Mouse (Mus musculus) right cerebral cortex, postnatal 4 days (tissue): ENCODE data around the gene Hmgn3.

Source experiments
- DNase-seq: peaks from one replicate; pipeline ENCODE4 v3.0.0-alpha.2; 2022

The Hmgn3 gene

DNA sequence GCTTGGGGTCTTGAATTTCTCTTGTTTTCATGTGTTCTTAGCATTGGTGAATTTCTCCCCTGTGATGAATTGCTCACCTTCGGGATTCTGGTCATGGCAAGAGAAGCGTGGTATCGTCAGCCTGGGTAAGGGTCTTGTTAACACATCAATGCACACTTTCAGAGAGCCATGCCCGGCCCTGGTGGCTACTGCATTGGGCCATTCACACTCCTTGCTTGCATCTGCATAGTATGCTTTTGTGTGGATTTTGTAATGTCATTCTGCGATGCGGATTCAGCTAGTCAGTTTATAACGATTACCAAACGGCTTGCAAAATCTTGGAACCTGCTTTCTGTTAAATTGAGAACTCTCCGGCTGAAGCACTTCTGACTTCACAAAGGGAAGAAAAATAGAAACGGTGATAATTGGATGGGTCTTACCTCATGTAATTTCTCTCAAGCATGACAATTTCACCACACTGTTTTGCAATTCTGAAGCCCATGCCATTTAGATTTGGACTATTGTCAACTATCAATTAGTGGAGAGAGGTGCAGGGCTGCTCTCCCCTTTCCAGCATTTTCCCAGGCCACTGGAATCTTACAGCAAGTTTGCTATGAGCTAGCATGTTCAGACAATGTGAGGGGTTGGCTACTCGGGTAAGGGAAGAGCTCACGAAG, 47.7 kb downstream of the Hmgn3 start:
- DNase-seq, result peak; percentile 5

DNA sequence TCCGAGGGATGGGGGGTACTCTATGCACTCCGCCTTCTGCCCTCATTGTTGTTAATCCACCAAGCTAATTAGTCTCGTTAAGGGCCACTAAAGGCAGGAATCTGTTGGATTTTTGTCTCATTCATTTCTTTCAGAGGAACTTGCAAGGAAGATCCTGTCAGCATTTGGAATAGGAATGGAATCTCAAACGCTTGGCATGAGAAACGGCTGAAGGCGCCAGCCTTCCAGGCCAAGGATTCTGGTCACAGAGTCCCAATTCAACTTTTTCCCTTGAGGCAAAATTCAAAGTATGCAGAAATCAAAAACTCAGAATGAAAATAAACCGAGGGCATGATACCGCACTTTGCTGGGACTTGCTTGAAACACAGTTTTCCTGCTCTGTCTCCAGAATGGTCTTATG, 48.7 kb downstream of the Hmgn3 start:
- DNase-seq, result no peak

DNA sequence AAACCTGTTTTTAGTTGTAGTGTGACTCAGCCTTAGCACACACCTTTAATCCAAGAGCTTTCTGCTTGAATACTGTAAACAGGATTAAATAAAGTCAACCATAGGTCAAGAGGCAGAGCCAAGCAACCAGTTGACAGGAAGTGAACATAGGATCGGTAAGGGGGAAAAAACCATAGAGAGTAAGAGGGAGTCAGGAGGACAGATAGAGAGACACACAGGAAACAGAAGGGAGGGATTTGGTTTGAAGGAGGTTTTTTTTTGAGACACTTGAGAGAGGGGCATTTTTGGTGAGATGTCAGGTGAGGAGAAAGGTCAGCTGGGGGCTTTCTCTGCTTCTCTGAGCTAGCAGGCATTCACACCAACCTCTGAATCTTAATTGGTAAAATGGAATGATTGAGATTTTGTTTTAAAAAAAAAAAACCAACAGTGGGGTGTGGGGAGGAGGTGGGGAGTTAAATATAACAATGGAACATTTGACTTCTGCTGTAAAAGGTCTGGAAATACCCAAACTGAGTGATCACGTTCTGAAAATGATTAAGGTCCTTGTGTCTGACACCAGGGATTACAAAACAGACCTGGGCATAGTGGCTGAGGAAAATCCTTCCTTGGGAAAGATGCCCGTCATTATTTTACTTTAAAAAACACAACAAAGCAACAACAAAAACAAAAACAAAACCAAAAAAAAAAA, 51.7 kb downstream of the Hmgn3 start:
- DNase-seq, result no peak

DNA sequence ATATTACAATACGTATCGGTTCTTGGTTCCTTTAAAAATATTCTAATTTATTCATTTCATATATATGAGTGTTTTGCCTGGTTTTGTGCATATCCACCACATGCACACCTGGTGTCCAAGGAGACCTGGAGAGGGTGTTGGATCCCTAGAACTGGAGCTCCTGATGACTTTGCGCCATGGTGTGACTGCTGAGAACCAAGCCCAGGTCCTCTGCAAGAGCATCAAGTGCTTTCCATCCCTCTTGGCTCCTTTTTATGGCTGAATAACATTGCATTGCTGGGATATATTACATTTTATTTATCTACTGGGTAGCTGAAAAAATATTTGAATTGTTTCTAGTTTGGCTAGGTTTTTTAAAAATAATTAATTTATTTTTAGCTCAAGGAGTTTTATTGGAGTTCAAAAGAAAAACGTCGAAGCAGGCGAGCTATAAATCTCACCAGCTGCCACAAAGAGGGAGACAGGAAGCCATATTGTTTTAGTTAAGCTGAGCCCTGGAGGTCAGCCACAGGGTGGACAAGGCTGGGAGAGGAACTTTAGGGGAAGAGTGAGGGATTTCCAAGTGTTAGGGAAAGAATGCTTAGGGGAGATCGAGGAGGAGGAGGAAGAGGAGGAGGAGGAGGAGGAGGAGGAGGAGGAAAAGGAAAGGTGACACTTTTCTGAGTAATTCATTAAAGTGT, 62.6 kb downstream of the Hmgn3 start:
- no peak for DNase-seq

DNA sequence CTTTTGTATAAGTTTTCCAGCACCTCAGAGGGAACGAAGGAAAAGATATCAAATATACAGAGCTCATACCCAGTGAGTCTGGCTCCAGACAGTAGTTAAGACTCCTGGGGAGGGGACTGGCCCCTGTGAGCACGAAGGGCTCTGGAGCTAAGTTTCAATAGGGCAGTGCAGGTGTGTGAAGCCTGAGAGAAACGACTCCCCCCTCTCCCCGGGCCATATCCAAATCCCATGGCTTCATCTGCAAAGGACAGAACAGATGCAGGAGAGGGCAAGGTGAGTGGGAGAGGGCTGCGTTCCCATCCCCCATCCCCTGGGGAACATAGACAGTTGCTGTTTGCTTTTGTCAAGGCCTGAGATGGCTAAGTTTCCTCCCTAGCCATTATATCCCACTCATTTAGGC, 63.4 kb downstream of the Hmgn3 start:
- no peak for DNase-seq

DNA sequence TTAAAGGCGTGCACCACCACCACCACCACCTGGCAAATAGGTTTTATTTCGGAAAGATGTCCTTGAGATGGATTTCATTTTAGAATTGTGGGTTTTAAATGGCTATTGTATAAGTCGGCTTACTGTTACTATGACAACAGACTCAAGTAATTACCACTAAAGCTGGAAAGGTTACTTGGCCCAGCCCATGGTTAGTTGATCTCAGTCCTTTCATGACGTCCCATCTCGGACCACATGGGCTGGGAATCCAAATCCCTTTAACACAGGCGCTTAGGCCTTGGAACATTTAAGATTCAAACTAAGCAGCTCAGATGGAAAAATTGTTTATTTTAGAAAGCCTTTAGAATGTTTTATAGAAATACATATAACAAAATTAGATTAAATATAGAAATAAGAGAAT, 64.2 kb downstream of the Hmgn3 start:
- no peak for DNase-seq

DNA sequence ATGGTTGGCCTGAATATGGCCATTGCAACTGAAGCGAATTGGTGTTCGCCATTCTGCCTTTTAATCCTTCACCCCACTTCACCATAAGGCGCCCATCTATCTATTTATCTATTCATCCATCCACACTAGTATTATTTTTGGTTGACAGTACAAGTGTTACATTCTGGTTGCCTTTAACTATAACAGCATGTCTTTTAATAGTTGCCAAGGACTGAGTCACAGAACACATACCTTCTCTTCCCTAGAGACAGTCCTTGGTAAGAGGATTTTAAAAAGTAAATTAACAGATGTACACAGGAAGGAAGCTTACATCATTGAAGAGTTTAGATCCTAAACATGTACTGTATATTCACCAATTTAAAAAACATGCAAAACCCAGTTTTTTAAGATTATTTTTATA, 66.8 kb downstream of the Hmgn3 start:
- no peak for DNase-seq

DNA sequence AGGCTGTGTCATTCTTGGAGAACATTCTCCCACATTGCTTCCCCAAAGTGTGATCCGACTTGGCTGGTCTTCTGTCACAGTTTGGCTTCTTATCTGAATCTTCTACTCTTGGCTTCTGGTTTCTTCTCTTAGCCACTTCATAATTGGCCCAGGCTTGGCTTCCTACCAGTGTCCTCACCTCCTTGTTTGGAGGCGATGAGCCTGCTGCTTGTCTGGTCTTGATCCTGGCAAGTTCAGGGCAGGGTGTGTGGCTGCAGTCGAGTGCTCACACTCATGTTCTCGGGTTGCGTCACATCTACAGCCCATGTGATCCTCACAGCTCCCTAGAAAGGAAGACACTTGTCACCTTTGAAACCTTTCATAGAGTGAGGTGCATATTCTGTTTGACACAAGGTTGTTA, 78.2 kb downstream of the Hmgn3 start:
- no peak for DNase-seq

DNA sequence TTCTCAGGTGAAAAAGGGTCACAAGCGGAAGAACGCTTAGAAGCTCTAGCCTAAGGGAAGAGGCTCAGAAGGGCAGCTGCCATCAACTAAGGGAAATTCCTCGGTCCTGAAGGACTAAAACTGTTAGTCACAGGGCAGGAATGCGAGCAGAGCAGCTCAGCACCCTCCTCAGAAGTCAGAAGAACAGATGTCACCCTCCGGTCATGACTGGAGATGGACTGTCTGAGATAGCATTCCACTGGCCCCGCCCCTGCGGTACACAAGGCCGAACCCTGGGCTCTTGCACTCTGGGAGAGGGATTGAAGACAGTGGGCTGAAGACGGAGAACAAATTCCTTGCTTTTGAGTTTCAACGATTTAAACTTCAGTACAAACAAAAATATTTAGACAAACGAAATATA, 85.2 kb downstream of the Hmgn3 start:
- DNase-seq, result no peak
